In the genomic region with DNA sequence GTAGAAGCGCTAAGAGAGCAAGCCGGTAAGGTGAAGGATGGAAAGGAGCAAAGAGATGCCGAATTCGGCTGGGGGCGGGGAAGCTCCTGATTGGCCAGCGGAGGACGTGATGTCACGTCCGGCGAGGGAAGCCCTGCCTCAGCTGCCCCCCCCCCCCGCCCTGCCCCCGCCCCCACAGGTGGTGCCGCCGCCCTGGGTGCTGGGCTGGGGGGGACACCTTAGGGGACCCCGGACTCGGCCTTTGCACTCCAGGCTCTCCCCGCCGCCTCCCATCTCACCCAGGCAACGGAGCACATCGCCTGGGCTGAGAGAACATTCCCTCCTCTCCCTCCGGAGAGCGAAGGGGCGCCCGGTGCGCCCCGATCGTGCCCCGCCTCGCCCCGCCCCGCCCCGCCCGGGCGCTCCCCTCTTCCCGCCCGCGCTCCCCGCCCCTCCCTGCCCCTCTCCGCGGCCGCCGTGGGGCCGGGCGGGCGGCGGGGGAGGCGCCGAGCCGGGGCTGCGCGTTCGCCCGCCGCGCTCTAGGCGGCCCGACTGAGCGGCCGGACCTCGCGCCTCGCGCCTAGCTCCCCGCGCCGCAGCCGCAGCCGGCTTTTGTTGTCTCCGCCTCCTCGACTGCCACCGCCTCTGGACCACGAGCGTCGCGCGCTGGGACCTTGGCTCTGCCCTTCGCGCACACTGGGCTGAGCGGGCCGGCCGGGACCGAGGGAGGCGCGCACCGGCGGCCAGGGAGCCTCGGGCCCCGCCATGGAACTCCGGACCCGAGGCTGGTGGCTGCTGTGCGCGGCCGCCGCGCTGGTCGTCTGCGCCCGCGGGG, we compare ENCODE assay signal across 7 mouse cellular contexts. TPM values are rescaled to one million over a fixed set of nuclear protein-coding genes. Genes with fewer than 3 reads are reported as not detected.
DNase-seq lines count a peak whose midpoint lies in the region; ATAC-seq lines count a peak whose summit lies in the region.

A gene (plus strand): TSS at position 458 of the 814 bp plus-strand sequence.

- H3K4me3 ChIP-seq in midbrain, embryonic 12.5 days, result peak within 1 kb of the TSS; percentile 93

- peak within 1 kb of the TSS; percentile 98 for H3K9ac ChIP-seq in midbrain, embryonic 12.5 days (replicated peaks)

- peaks cover 32% of the 10 kb centered on the region for H3K27me3 ChIP-seq in midbrain, embryonic 12.5 days

- H3K36me3 ChIP-seq in midbrain, embryonic 12.5 days, result peaks cover 17% of the 10 kb centered on the region

- peak within 1 kb of the TSS; percentile 96 for H3K27ac ChIP-seq in midbrain, embryonic 12.5 days (replicated peaks)

- under 1% methylated on average over 66 of the region's 99 CpGs for WGBS in midbrain, embryonic 12.5 days

- no peaks in the 10 kb centered on the region for H3K9me3 ChIP-seq in midbrain, embryonic 12.5 days

- intact Hi-C loops in left cerebral cortex, postnatal 4 days (cut with DNase I), result loop anchor here (5.0 kb wide), 2 partner anchors 184 to 309 kb away; a partner anchor contains a TSS

- ATAC-seq in granulocyte monocyte progenitor cell, adult 5-6 weeks (replicated peaks; ENCODE audit: poor library complexity, severe bottlenecking), result peak; percentile 30
- peak; percentile 79 for ATAC-seq in midbrain, embryonic 12.5 days (ENCODE audit: low FRiP score, low read depth)

- peak; percentile 89 for DNase-seq in adrenal gland, adult 2 months
- peak; percentile 80 for DNase-seq in embryo, embryonic 11.5 days (ENCODE audit: low read depth, low spot score)
- peak; percentile 73 for DNase-seq in kidney, adult 11 months
- DNase-seq in left cerebral cortex, postnatal 4 days, result peak; percentile 92
- DNase-seq in skeletal muscle tissue, adult 2 months (ENCODE audit: low read depth, low spot score), result peak; percentile 80

- H3K4me1 ChIP-seq in midbrain, embryonic 12.5 days, result peaks cover 37% of the 10 kb centered on the region

- H3K4me2 ChIP-seq in midbrain, embryonic 12.5 days (replicated peaks), result peak within 1 kb of the TSS; percentile 84

RNA-seq across cellular contexts. Expression of the gene that starts here (rescaled TPM):
- 10 to 100 TPM; 61.7 to 84.3 TPM for total RNA-seq in adrenal gland, adult 2 months (2021)
- 43.3 and 49.8 TPM in 2 replicates for polyA plus RNA-seq in adrenal gland, adult 2 months (2012; rRNA removed)
- 63.6 and 65.2 TPM in 2 replicates for total RNA-seq in granulocyte monocyte progenitor cell, adult 5-6 weeks (2014; fragmentation: Nextera tagmentation)
- total RNA-seq in granulocyte monocyte progenitor cell, adult 5-6 weeks (2017), result 70.6 and 74.6 TPM in 2 replicates
- total RNA-seq in left cerebral cortex, postnatal 4 days (2021), result 100 to 1,000 TPM; 160 to 188 TPM
- polyA plus RNA-seq in midbrain, embryonic 12.5 days (2016; fragmentation: Nextera tagmentation; extraction: Ambion mirVana), result 82.4 and 89.5 TPM in 2 replicates

Comparison
In these comparisons a context has a peak if more than half of its experiments do, and no peak if none do; other contexts are left out.
1. Peak in every context shown above with its lines: DNase-seq, ATAC-seq, H3K4me3 ChIP-seq and H3K27ac ChIP-seq.